Mouse (Mus musculus): Measurements from ENCODE around the gene Rpl39l.
"Not testable (repeated sequence)": the region's sequence is repeated elsewhere in the genome, so short reads cannot be mapped to it uniquely, and the experiment has no call there.

Gene Rpl39l

GRCm38 (mm10) chr16:10170005-10170404 is at the start of gene Rpl39l:
Gene Rpl39l, plus strand, starts transcription at chr16:10170226.
- no peak for DNase-seq (ENCODE audit: low spot score)

GRCm38 (mm10) chr16:10127586-10127985 is 42.4 kb upstream of the Rpl39l start:
- no peak for DNase-seq (ENCODE audit: low spot score)

- no peak for DNase-seq (ENCODE audit: low spot score)
Observed at GRCm38 (mm10) chr16:10129052-10129911, 40.7 kb upstream of the Rpl39l start.

GRCm38 (mm10) chr16:10143166-10143565 is 26.9 kb upstream of the Rpl39l start:
- no peak for DNase-seq (ENCODE audit: low spot score)

GRCm38 (mm10) chr16:10147401-10147800 is 22.6 kb upstream of the Rpl39l start:
- DNase-seq (ENCODE audit: low spot score): no peak

GRCm38 (mm10) chr16:10169123-10169905 is 712 bp upstream of the Rpl39l start:
- no peak for DNase-seq (ENCODE audit: low spot score)

- no peak for DNase-seq (ENCODE audit: low spot score)
Observed at GRCm38 (mm10) chr16:10171276-10171675, 1.2 kb downstream of the Rpl39l start.

DNA sequence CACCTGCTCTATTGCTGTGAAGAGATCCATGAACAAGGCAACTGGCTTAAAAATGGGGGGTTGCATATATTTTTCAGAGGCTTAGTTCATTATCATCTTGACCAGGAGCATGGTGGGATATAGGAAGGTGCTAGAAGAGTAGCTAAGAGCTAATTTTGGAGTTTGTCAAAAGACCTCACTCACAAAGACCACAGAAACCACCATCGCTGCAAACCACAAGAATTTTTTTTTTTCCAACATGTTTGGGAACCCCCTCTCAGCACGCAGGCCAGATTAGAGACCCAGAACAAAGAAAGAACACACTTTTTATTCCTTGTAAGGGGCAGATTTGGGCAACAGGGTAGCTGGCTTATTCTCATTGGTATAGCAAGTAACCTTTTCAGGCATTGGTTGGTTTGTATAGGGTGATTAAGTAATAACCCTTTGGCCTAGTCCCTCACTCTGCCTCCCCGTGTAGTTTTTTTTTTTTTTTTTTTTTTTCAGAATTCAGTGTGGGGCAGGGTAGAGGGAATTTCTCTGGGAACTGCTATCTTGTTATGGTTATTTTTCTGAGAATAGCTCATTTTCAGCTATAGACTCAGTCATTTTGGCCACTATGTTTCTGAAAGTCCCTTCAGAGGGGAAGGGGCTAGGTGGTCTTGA is 2.3 kb downstream of the Rpl39l start:
- DNase-seq (ENCODE audit: low spot score): no peak

GRCm38 (mm10) chr16:10187461-10187860 is 17.4 kb downstream of the Rpl39l start:
- not testable (repeated sequence) for DNase-seq (ENCODE audit: low spot score)

GRCm38 (mm10) chr16:10192679-10193506 is 22.9 kb downstream of the Rpl39l start, which contains the start of gene Atf7ip2:
Gene Atf7ip2, plus strand, starts transcription at chr16:10192712.
- DNase-seq (ENCODE audit: low spot score): peak; percentile 63

GRCm38 (mm10) chr16:10208777-10209176 is 38.8 kb downstream of the Rpl39l start:
- DNase-seq (ENCODE audit: low spot score): no peak

- not testable (repeated sequence) for DNase-seq (ENCODE audit: low spot score)
Observed at GRCm38 (mm10) chr16:10216366-10216765, 46.3 kb downstream of the Rpl39l start.

GRCm38 (mm10) chr16:10217020-10217419 is 47.0 kb downstream of the Rpl39l start:
- not testable (repeated sequence) for DNase-seq (ENCODE audit: low spot score)

Data from layer of hippocampus, adult 11-12 months (tissue).